Mouse (Mus musculus) testis, postnatal 10 days (tissue): ENCODE measurements at regions not wholly inside any gene's neighbourhood (a gene's known extent, or its start where the extent isn't known, plus 50 kb on each side); places are given as distances from the start of the nearest gene placed in this dataset.

Experiments used
- DNase-seq: peaks from one replicate; pipeline ENCODE4 v3.0.0; 2021; ENCODE audit warnings: low spot score

GRCm38 (mm10) chr17:65015731-65016130 lies 179.9 kb upstream of the 4930583I09Rik start:
- no peak for DNase-seq

DNA sequence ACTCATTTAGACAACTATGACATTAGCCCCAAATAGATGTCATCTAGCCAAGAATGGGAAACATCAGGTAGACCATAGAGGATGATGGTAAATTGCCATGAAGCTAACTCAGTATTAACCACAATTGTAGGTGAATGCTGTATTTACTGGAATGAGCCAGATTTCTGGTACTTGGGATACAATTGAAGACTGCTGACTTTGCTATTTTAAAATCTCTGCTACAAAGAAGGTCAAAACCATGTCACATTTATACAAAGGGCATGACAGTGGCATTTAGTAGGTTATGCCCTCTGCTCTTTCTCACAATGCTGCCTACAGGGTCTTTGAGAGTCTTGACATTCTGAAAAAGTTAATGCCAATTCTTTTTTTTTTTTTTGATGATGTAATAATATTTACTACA lies 178.8 kb upstream of the 4930583I09Rik start:
- DNase-seq = no peak

- DNase-seq = no peak
These were observed 164.8 kb upstream of the 4930583I09Rik start for GRCm38 (mm10) chr17:65000626-65001135.

GRCm38 (mm10) chr17:64994483-64994882 lies 158.6 kb upstream of the 4930583I09Rik start:
- no peak for DNase-seq

DNA sequence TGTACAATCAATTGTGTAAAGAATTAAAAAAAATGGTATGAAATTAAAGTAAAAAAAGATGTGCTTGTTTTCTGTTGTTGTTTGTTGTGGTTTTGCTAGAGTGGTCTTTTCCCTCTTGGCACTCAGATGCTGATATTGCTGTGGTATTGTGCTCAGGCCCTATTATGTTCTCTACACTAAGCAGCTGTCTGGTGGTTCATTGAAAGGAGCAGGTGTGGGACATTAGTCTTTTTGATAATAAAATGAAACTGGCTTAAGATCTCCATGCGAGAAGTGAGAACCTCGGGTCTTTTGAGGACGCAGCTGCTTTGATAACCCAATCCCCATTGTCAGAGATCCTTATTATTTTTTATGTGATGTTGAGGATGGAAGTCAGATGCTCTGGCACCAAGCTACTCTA lies 155.4 kb upstream of the 4930583I09Rik start:
- no peak for DNase-seq

GRCm38 (mm10) chr17:64984276-64985011 lies 148.6 kb upstream of the 4930583I09Rik start:
- DNase-seq = no peak

GRCm38 (mm10) chr17:64983480-64983879 lies 147.6 kb upstream of the 4930583I09Rik start:
- no peak for DNase-seq

DNA sequence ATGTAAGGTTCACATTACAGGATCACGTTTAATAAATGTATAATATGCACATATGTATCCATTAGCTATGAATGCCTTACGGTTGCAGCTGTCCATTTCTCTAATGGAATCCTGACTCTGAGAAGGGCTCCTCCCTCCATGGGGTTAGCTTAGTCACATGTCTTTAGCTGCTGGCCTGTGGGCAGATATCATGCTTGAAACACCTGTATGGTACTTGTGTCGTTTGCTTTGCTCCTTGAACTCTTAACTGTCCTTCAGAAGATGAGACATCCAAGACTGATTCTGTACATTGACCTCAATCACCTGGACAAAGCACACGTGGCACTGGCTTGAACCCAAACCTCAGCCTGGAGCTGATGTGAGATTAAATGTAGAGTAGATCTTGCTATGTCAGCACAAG lies 128.3 kb upstream of the 4930583I09Rik start:
- DNase-seq = no peak

DNA sequence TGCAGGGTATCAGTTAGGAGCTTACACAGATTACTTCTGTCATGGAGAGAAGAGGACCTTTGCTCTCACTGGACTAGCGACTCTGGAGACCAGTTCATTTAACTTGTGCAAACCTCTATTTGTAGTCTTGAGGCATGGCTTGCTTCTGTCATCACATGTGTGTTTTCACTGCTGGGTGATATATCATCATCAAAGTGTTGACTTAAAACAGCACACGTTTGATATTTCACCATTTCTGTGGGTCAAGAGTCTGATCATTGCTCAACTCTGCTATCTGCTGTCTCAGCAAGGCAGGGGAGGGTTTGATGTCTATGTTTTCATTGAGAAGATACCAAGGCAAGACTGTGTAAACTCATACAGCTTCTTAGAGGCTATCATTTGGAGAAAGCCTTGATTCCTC lies 126.0 kb upstream of the 4930583I09Rik start:
- no peak for DNase-seq

DNA sequence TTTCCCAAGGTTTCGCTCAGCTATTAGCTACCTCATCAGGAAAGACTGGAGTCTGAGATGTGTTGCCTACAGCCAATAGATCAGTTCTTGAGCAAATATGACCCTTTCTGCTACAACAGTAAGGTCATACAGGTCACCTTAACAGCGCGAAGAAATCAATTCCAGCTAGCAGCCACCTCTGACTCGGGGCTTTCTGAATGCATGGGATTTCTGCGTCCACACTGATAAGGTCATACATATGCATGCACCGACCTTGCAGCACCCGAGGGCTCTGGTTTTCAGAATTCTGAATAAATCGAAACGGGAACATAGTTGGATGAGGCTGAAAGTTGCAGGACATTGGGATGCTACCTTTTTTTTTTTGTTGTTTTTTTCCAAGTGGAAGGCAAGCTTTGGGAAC lies 121.6 kb upstream of the 4930583I09Rik start:
- no peak for DNase-seq

- no peak for DNase-seq
These were observed 120.6 kb upstream of the 4930583I09Rik start for GRCm38 (mm10) chr17:64956506-64956905.

- DNase-seq = no peak
These were observed 117.4 kb upstream of the 4930583I09Rik start for GRCm38 (mm10) chr17:64953275-64953674.

- no peak for DNase-seq
These were observed 115.7 kb upstream of the 4930583I09Rik start for GRCm38 (mm10) chr17:64951625-64951940.

GRCm38 (mm10) chr17:64950802-64951624 lies 115.1 kb upstream of the 4930583I09Rik start:
- DNase-seq = no peak

DNA sequence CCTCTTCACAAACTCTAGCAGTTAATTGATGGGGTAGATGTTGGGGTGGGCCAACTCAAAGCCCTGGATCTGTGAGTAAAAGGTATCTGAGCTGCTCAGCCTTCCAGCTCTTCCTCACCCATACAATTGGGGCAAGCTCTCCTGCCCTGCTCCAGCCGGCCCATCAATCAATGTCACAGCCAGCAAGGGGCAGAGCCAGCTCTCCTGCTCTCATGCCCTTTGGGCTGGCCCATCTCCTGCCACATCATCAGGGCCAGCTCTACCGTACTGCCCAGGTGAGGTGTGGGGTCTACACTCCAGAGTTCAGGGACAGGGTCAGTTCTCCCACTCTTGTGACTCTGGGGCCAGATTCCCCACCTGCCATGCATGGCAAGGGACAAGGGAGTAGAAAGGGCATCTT lies 107.3 kb upstream of the 4930583I09Rik start:
- DNase-seq = no peak

DNA sequence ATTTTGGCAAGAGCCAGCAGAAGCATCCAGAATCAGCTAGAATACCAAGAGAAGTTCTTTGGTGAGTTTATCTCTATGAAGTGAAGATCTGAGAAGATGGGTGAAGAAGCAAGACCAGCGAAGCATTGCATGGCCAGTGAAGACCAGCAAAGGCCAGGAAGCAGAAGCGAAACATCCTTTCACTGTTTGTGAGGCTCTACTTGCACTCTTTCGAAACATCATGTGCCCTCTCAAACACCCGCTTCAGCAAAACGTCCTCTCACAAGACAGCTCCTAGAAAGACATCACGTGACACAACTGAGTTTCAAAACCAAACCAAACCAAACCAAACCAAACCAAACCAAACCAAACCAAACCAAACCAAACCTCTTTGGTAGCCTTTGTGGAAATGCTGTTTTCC lies 105.7 kb upstream of the 4930583I09Rik start:
- no peak for DNase-seq

GRCm38 (mm10) chr17:64935683-64936082 lies 99.8 kb upstream of the 4930583I09Rik start:
- no peak for DNase-seq

GRCm38 (mm10) chr17:64934411-64934810 lies 98.5 kb upstream of the 4930583I09Rik start:
- no peak for DNase-seq

DNA sequence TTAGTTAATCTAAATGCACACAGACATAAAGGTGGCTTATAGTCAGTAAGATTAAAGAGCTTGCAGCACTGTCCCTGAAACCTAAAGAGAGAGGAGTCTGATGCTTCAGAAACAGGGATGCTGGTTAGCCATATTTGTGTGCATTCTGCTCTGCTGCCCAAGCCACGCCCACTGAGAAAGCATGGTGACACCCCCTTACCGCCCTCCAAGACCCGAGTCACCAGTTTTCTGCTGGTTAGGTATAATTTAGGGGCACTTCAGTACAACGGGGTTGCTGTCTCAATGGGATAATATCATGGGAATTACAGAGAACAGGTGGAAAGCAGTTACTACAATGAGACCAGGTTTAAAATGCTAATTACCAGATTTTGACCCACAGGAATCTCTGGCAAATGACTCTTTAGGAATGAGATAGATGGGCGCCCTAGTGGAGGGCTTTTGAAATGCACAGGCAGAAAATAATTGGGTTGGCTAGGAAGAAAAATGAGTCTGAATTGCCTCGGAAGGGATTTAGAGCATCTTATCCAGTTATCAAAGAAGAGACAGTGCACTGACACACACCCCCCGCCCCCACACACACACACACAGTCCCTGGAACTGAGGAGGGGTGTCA lies 95.1 kb upstream of the 4930583I09Rik start:
- no peak for DNase-seq

DNA sequence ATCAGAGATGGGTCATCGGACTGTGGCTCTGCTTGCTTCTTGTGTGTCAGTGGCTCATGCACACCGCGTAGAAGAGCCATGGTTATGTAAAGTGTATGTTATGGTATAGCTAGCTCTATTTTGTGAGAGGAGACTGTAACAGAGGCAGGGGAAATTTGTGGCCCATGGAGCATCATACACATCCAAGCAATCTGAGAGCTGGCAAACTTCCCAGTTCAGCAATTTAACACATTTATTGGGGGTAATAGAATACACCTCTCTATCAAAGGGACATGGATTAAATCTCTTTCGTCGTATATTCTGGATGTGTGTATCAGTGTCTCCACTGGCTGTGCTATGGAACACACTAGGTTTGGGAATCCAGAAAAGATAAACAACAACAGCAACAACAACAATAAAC lies 87.9 kb upstream of the 4930583I09Rik start:
- no peak for DNase-seq

- no peak for DNase-seq
These were observed 86.4 kb upstream of the 4930583I09Rik start for GRCm38 (mm10) chr17:64922235-64922634.

DNA sequence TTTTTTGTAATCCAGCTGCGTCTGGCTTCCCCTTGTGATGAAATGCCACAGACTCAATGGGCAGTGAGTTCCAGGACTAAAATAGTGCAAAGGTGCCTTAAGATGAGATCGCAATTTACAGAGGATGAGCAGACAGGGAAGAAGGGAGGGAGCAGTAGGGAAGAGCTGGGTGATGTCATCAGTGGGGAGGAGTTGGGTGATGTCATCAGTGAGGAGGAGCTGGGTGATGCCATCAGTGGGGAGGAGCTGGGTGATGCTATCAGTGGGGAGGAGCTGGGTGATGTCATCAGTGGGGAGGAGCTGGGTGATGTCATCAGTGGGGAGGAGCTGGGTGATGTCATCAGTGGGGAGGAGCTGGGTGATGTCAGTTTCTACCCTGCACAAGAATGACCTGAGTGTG lies 84.4 kb upstream of the 4930583I09Rik start:
- DNase-seq = no peak

- DNase-seq = no peak
These were observed 82.0 kb upstream of the 4930583I09Rik start for GRCm38 (mm10) chr17:64917830-64918229.
